Mouse (Mus musculus): Measurements from ENCODE around the gene Gm13277. TPM values are rescaled to one million over a fixed set of nuclear protein-coding genes. Genes with fewer than 3 reads are reported as not detected.
"Not testable (repeated sequence)": the region's sequence is repeated elsewhere in the genome, so short reads cannot be mapped to it uniquely, and the experiment has no call there.

The Gm13277 gene
- polyA plus RNA-seq (2012; fragmentation: generic; extraction: Trizol), result not detected
- long read RNA-seq, experiment 1, result 0 reads
- long read RNA-seq, experiment 2, result 0 reads

- not testable (repeated sequence) for H3K36me3 ChIP-seq (ENCODE audit: control insufficient read depth, insufficient read depth); H3K79me2 ChIP-seq (ENCODE audit: control insufficient read depth, insufficient read depth); H3ac ChIP-seq (ENCODE audit: control insufficient read depth, insufficient read length, low read depth); H3K79me3 ChIP-seq (ENCODE audit: low read depth); H3K4me3 ChIP-seq (ENCODE audit: insufficient read depth, poor library complexity, severe bottlenecking); H3K27me3 ChIP-seq (ENCODE audit: control insufficient read depth, insufficient read depth, insufficient read length)
These were observed at the start of gene Gm13277 for GRCm38 (mm10) chr4:88788402-88788801. Gm13277 (plus strand) TSS chr4:88788632.

GRCm38 (mm10) chr4:88739036-88739435 lies 49.4 kb upstream of the Gm13277 start:
- H3K79me2 ChIP-seq (ENCODE audit: control insufficient read depth, insufficient read depth), result no peaks in the 10 kb centered on the region
- TF ChIP-seq MAX (IDR thresholded peaks at IDR 0.05) (no peak), CEBPB (IDR thresholded peaks at IDR 0.05; ENCODE audit: low read depth) (peak; percentile 47)
- peaks cover 10% of the 10 kb centered on the region for H3K27me3 ChIP-seq (ENCODE audit: control insufficient read depth, insufficient read depth, insufficient read length)
- H3K79me3 ChIP-seq (ENCODE audit: low read depth), result no peaks in the 10 kb centered on the region
- H3K4me3 ChIP-seq (ENCODE audit: insufficient read depth, poor library complexity, severe bottlenecking), result no peak overlapping the region
- H3ac ChIP-seq (ENCODE audit: control insufficient read depth, insufficient read length, low read depth), result no peak overlapping the region
- H3K36me3 ChIP-seq (ENCODE audit: control insufficient read depth, insufficient read depth), result no peaks in the 10 kb centered on the region

- peaks cover 2% of the 10 kb centered on the region for H3K27me3 ChIP-seq (ENCODE audit: control insufficient read depth, insufficient read depth, insufficient read length)
- TF ChIP-seq MYOD1 (IDR thresholded peaks at IDR 0.05; ENCODE audit: control insufficient read depth, insufficient read length, low read depth) (no peak), USF1 (IDR thresholded peaks at IDR 0.05; ENCODE audit: low read depth) (no peak), MAX (IDR thresholded peaks at IDR 0.05) (no peak), MYOG (IDR thresholded peaks at IDR 0.05; ENCODE audit: control insufficient read depth, extremely low read depth, insufficient read length) (no peak), FOSL1 (IDR thresholded peaks at IDR 0.05; ENCODE audit: insufficient read depth, low read length, poor library complexity, severe bottlenecking) (no peak)
- H3K4me3 ChIP-seq (ENCODE audit: insufficient read depth, poor library complexity, severe bottlenecking), result no peak overlapping the region
- H3K79me3 ChIP-seq (ENCODE audit: low read depth), result no peaks in the 10 kb centered on the region
- no peak overlapping the region for H3ac ChIP-seq (ENCODE audit: control insufficient read depth, insufficient read length, low read depth)
- no peaks in the 10 kb centered on the region for H3K36me3 ChIP-seq (ENCODE audit: control insufficient read depth, insufficient read depth)
- no peaks in the 10 kb centered on the region for H3K79me2 ChIP-seq (ENCODE audit: control insufficient read depth, insufficient read depth)
These were observed 47.0 kb upstream of the Gm13277 start for GRCm38 (mm10) chr4:88741426-88741825.

- no peaks in the 10 kb centered on the region for H3K79me3 ChIP-seq (ENCODE audit: low read depth)
- no peak overlapping the region for H3ac ChIP-seq (ENCODE audit: control insufficient read depth, insufficient read length, low read depth)
- TF ChIP-seq FOSL1 (IDR thresholded peaks at IDR 0.05; ENCODE audit: insufficient read depth, low read length, poor library complexity, severe bottlenecking) (no peak), CTCF (IDR thresholded peaks at IDR 0.05; ENCODE audit: control insufficient read depth, insufficient read depth, insufficient read length) (no peak), CEBPB (IDR thresholded peaks at IDR 0.05; ENCODE audit: low read depth) (no peak), MYOD1 (IDR thresholded peaks at IDR 0.05; ENCODE audit: control insufficient read depth, insufficient read length, low read depth) (no peak), USF1 (IDR thresholded peaks at IDR 0.05; ENCODE audit: low read depth) (no peak), MYOG (IDR thresholded peaks at IDR 0.05; ENCODE audit: control insufficient read depth, extremely low read depth, insufficient read length) (no peak), MAX (IDR thresholded peaks at IDR 0.05) (no peak)
These were observed 45.6 kb upstream of the Gm13277 start for GRCm38 (mm10) chr4:88742771-88743371.

GRCm38 (mm10) chr4:88744207-88744606 lies 44.2 kb upstream of the Gm13277 start:
- H3K36me3 ChIP-seq (ENCODE audit: control insufficient read depth, insufficient read depth), result no peaks in the 10 kb centered on the region
- TF ChIP-seq MYOG (IDR thresholded peaks at IDR 0.05; ENCODE audit: control insufficient read depth, extremely low read depth, insufficient read length), result no peak
- TF ChIP-seq USF1 (IDR thresholded peaks at IDR 0.05; ENCODE audit: low read depth), result no peak
- no peak for TF ChIP-seq MYOD1 (IDR thresholded peaks at IDR 0.05; ENCODE audit: control insufficient read depth, insufficient read length, low read depth)
- no peak for TF ChIP-seq CEBPB (IDR thresholded peaks at IDR 0.05; ENCODE audit: low read depth)
- no peak for TF ChIP-seq MAX (IDR thresholded peaks at IDR 0.05)
- TF ChIP-seq CTCF (IDR thresholded peaks at IDR 0.05; ENCODE audit: control insufficient read depth, insufficient read depth, insufficient read length), result no peak
- no peak for TF ChIP-seq FOSL1 (IDR thresholded peaks at IDR 0.05; ENCODE audit: insufficient read depth, low read length, poor library complexity, severe bottlenecking)
- no peaks in the 10 kb centered on the region for H3K79me3 ChIP-seq (ENCODE audit: low read depth)
- H3ac ChIP-seq (ENCODE audit: control insufficient read depth, insufficient read length, low read depth), result no peak overlapping the region
- H3K79me2 ChIP-seq (ENCODE audit: control insufficient read depth, insufficient read depth), result no peaks in the 10 kb centered on the region
- no peak overlapping the region for H3K4me3 ChIP-seq (ENCODE audit: insufficient read depth, poor library complexity, severe bottlenecking)
- no peaks in the 10 kb centered on the region for H3K27me3 ChIP-seq (ENCODE audit: control insufficient read depth, insufficient read depth, insufficient read length)

More at GRCm38 (mm10) chr4:88742771-88743371, 45.6 kb upstream of the Gm13277 start:
- no peaks in the 10 kb centered on the region for H3K27me3 ChIP-seq (ENCODE audit: control insufficient read depth, insufficient read depth, insufficient read length)
- no peak overlapping the region for H3K4me3 ChIP-seq (ENCODE audit: insufficient read depth, poor library complexity, severe bottlenecking)
- H3K79me2 ChIP-seq (ENCODE audit: control insufficient read depth, insufficient read depth), result no peaks in the 10 kb centered on the region
- no peaks in the 10 kb centered on the region for H3K36me3 ChIP-seq (ENCODE audit: control insufficient read depth, insufficient read depth)

GRCm38 (mm10) chr4:88749926-88750325 lies 38.5 kb upstream of the Gm13277 start:
- TF ChIP-seq MYOG (IDR thresholded peaks at IDR 0.05; ENCODE audit: control insufficient read depth, extremely low read depth, insufficient read length), result no peak
- no peak for TF ChIP-seq CTCF (IDR thresholded peaks at IDR 0.05; ENCODE audit: control insufficient read depth, insufficient read depth, insufficient read length)
- no peak for TF ChIP-seq MYOD1 (IDR thresholded peaks at IDR 0.05; ENCODE audit: control insufficient read depth, insufficient read length, low read depth)
- H3K4me3 ChIP-seq (ENCODE audit: insufficient read depth, poor library complexity, severe bottlenecking), result no peak overlapping the region
- no peak overlapping the region for H3ac ChIP-seq (ENCODE audit: control insufficient read depth, insufficient read length, low read depth)
- no peaks in the 10 kb centered on the region for H3K36me3 ChIP-seq (ENCODE audit: control insufficient read depth, insufficient read depth)
- H3K27me3 ChIP-seq (ENCODE audit: control insufficient read depth, insufficient read depth, insufficient read length), result no peaks in the 10 kb centered on the region
- no peaks in the 10 kb centered on the region for H3K79me2 ChIP-seq (ENCODE audit: control insufficient read depth, insufficient read depth)
- no peaks in the 10 kb centered on the region for H3K79me3 ChIP-seq (ENCODE audit: low read depth)

- not testable (repeated sequence) for H3K79me3 ChIP-seq (ENCODE audit: low read depth); H3K4me3 ChIP-seq (ENCODE audit: insufficient read depth, poor library complexity, severe bottlenecking); H3ac ChIP-seq (ENCODE audit: control insufficient read depth, insufficient read length, low read depth); H3K36me3 ChIP-seq (ENCODE audit: control insufficient read depth, insufficient read depth); H3K27me3 ChIP-seq (ENCODE audit: control insufficient read depth, insufficient read depth, insufficient read length); H3K79me2 ChIP-seq (ENCODE audit: control insufficient read depth, insufficient read depth)
These were observed 33.6 kb upstream of the Gm13277 start, which contains the start of gene Gm13271 for GRCm38 (mm10) chr4:88754818-88755340. Gm13271 (plus strand) TSS chr4:88754868.

GRCm38 (mm10) chr4:88756581-88757513 lies 31.6 kb upstream of the Gm13277 start:
- not testable (repeated sequence) for H3K36me3 ChIP-seq (ENCODE audit: control insufficient read depth, insufficient read depth); H3ac ChIP-seq (ENCODE audit: control insufficient read depth, insufficient read length, low read depth); H3K79me2 ChIP-seq (ENCODE audit: control insufficient read depth, insufficient read depth); H3K4me3 ChIP-seq (ENCODE audit: insufficient read depth, poor library complexity, severe bottlenecking); H3K27me3 ChIP-seq (ENCODE audit: control insufficient read depth, insufficient read depth, insufficient read length); H3K79me3 ChIP-seq (ENCODE audit: low read depth)
